Mouse (Mus musculus): Measurements from ENCODE around the gene Igsf21.

GRCm38 (mm10) chr4:140218384-140218783 is 28.2 kb downstream of the Igsf21 start:
- TF ChIP-seq CTCF (IDR thresholded peaks at IDR 0.05; ENCODE audit: extremely low read depth, insufficient read depth, low read length): no peak
- TF ChIP-seq POLR2A (IDR thresholded peaks at IDR 0.05; ENCODE audit: extremely low read depth, insufficient read depth, low read length): no peak

All from cortical plate, adult 2 months (tissue).